In genomic region chr16:86694497-86694896, GRCm38 (mm10) we compare ENCODE assay signal across 8 mouse cellular contexts.
DNase-seq lines count a peak whose midpoint lies in the region; ATAC-seq and TF ChIP-seq lines count a peak whose summit lies in the region.
"Had no signal": no experiment of that assay in that cellular context is flagged by ENCODE, and none has a peak within 500 bp of the region (broad histone marks: within the 10 kb centered on the region; RNA-seq: fewer than 3 reads in every experiment).

No protein-coding gene starts in this region.

- no peaks in the 10 kb centered on the region for H3K9me3 ChIP-seq in lung, embryonic 14.5 days (ENCODE audit: low read depth, low read length)

- no peaks in the 10 kb centered on the region for H3K4me1 ChIP-seq in kidney, adult 2 months (ENCODE audit: control insufficient read depth, insufficient read depth, low read length)
- no peaks in the 10 kb centered on the region for H3K4me1 ChIP-seq in lung, embryonic 14.5 days (ENCODE audit: insufficient read depth)

- no peak overlapping the region for H3K9ac ChIP-seq in lung, embryonic 14.5 days
- H3K9ac ChIP-seq: liver, embryonic 14.5 days had no signal

- no peak overlapping the region for H3K4me3 ChIP-seq in kidney, adult 2 months (ENCODE audit: insufficient read depth, low read depth, low read length)
- H3K4me3 ChIP-seq in lung, embryonic 14.5 days (ENCODE audit: low read depth, low read length), result no peak overlapping the region

- no peak overlapping the region for H3K27ac ChIP-seq in kidney, adult 2 months (ENCODE audit: insufficient read depth, low read depth, low read length)
- peak overlapping the region; percentile 75; the same call in 1 of the 2 replicates for H3K27ac ChIP-seq in lung, embryonic 14.5 days (ENCODE audit: low read depth)
- H3K27ac ChIP-seq: liver, embryonic 14.5 days had no signal

- 28% methylated on average over 3 of the region's 3 CpGs for WGBS in kidney, adult 2 months
- WGBS in lung, embryonic 14.5 days, result 24% methylated on average over 3 of the region's 3 CpGs

- ATAC-seq in lung, embryonic 14.5 days (ENCODE audit: insufficient read depth), result peak; percentile 94

- no peak overlapping the region for H3K4me2 ChIP-seq in lung, embryonic 14.5 days

- DNase-seq in adrenal gland, postnatal 10 days, result peak; percentile 42
- peak; percentile 78 to 83 for DNase-seq in cerebellum, adult 18-20 months
- DNase-seq in gastrocnemius, postnatal 36 days, result peak; percentile 12 to 23
- peak; percentile 72 for DNase-seq in kidney, adult 2 months
- DNase-seq in lung, embryonic 14.5 days, result peak; percentile 92
- no peak for DNase-seq in spleen, adult 18-20 months
- DNase-seq in right cerebral cortex, postnatal 25 days, result no peak

- intact Hi-C loops in gastrocnemius, postnatal 36 days (cut with DNase I), result no loop called here

- H3K27me3 ChIP-seq in kidney, adult 2 months (replicated peaks; ENCODE audit: control insufficient read depth, insufficient read depth, low read length), result no peaks in the 10 kb centered on the region
- H3K27me3 ChIP-seq in lung, embryonic 14.5 days (ENCODE audit: insufficient read depth, low read length), result no peaks in the 10 kb centered on the region

- TF ChIP-seq POLR2A in kidney, adult 2 months (IDR thresholded peaks at IDR 0.05; ENCODE audit: low read depth, low read length), result no peak

- H3K36me3 ChIP-seq in kidney, adult 2 months (ENCODE audit: control insufficient read depth, insufficient read depth, low read length), result no peaks in the 10 kb centered on the region
- H3K36me3 ChIP-seq in lung, embryonic 14.5 days (ENCODE audit: insufficient read depth), result no peaks in the 10 kb centered on the region

- TF ChIP-seq CTCF in kidney, adult 2 months (conservative IDR thresholded peaks at IDR 0.05; ENCODE audit: insufficient read depth, insufficient read length, low read depth, low read length), result no peak
- TF ChIP-seq CTCF in lung, embryonic 14.5 days (IDR thresholded peaks at IDR 0.05; ENCODE audit: low read depth), result no peak

Comparison
In these comparisons a context has a peak if more than half of its experiments do, and no peak if none do; other contexts are left out.
1. DNase-seq: peak in adrenal gland, postnatal 10 days (single experiment), cerebellum, adult 18-20 months (2 of 2), gastrocnemius, postnatal 36 days (2 of 2), kidney, adult 2 months (single experiment) and lung, embryonic 14.5 days (single experiment); none in spleen, adult 18-20 months (0 of 2) and right cerebral cortex, postnatal 25 days (single experiment).